Mouse (Mus musculus): ENCODE data around the gene Tnp2.
A peak's percentile ranks its signal among the peaks of the same experiment; 100 is the strongest.

Tnp2 gene

DNA sequence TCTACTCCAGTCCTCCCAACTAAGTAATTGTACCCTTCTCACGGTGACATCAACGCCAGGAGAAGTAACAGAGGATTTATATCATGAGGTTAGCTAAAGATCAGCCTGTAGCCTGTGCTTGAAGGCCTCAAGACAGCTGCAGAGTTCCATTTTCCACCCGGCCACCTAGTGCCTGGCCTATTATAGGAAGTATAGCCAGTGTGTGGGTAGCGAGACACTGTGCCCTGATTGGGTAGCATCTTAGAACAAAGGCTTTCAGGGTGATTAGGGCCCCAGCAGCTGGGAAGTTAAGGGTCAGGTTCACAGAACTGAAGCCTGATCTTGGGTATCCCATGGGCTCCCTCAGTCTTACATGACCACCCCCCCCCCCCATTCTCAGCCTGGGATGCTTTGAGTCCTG lies 406 bp upstream of the Tnp2 start:
- no peak for DNase-seq (ENCODE audit: low spot score in 2 of 2)

DNA sequence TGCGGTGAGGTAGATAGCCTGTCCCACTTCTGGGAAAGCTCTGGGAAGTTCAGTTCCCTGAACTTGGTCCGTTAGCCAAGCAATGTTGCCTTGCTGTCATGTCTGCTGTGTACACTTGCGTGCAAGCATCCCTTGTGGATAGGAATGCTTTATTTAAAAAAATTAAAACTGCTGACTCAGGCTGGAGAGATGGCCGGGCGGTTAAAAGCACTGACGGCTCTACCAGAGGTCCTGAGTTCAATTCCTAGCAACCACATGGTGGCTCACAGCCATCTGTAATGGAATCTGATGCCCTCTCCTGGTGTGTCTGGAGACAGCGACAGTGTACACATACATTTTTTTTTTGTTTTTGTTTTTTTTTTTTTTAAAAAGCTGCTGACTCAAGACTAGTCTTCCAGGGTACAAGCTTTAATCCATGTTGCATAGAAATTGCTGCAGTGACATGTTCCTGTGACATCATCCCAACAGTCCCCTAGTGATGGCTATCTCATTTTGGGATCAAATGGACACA lies 857 bp downstream of the Tnp2 start:
- no peak for DNase-seq (ENCODE audit: low spot score in 2 of 2)

DNA sequence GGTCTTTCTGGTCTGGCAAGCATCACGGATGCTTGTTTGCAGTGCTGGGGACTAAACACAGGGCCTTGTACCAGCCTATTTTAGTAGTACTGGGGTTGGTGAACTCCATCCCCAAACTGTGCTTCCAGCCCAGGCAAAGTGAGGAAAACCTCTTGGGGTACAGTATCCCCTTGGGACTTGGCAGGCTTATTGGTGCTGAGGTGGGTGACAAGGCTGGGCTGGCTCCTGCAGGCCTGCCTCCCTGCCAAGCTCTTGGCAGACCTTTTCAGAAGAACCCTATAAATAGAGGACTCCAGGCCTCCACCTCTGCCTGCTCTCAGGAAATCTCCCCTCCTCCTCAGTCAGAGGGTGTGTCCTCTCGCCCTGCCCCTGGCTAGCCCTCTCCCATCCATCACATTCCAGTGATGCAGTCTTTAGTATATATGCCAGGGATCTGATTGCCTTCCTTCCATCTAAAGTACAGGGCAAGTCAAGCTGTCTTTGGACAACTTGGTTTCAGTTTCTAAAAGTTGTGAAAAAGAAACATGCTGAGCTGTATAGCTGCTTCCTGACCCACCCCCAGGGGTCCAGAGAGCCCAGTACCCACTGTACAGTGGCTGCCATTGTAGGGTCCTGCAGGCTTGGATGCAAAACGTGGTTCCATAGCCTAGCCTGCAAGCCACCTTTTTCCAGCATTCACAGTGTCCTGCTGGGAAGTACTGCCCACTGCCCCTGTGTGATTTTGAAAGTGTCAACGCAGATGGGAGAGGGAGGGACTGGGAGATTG lies 1.5 kb downstream of the Tnp2 start:
- DNase-seq (ENCODE audit: low spot score in 2 of 2): no peak

DNA sequence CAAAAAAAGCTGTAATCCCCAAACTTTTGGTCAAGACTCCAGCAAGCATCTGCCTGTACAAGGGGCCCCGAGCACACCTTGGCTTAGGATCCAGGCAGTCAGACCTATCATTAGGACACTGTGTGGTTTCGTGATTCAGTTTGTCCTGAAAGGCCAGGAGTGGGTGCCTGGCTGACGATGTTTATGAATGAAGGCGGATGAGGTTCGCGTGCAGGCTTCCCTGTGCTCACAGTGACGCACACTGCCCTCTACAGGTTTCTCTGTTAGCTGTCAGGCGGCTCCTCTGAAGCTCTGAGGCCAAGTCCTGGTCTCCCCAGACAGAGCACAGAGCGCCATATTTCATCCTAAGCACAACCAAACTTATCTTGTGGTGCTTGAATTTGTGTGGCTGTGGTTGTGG lies 2.2 kb downstream of the Tnp2 start:
- peak; percentile 68 to 84 for DNase-seq (ENCODE audit: low spot score in 2 of 2)

DNA sequence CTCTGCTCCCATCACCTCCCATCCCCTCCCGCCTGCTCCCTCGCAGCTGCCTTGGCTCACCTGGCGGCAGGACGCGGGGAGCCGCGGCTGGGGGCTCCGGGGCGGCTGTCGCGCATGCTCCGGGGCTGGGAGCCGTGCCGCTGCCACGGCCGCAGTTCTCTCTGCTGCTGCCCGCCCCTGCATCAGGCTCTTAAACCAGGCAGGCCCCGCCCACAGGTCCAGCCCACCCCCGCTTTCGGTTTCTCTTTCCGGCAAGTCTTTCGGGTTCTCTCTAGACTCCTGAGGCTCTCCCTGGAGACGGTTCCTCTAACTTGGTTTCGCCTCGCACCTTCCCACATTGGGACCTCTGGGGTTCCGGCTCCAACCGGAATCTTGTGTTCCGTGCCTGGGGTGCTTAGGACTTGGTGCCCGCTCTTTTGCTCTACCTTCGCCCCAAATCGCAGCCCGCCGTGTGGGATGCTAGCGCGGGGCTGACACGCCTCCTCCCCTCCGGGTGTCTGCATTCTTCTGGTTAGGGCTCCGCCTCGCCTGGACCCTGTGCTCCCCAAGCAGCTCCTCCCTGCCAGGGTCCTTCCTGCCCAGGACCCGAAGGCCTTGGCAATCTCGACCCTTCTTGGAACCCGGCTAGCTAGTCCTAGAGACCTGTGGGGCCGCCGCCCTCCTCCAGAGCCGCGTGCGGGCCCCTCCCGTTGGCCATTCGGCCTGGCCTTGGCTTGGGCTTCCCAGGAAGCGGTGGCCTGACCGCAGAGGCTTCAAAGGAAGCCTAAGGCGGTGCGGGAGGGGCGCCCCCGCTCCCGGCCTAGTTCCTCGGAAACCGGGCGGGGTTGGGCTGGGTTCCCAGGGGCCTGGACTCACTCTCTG lies 2.9 kb downstream of the Tnp2 start, which contains the start of gene Socs1:
Socs1 (minus strand) TSS at position 166 of the 861 bp plus-strand sequence.
- peak; percentile 71 to 78 for DNase-seq (ENCODE audit: low spot score in 2 of 2)

DNA sequence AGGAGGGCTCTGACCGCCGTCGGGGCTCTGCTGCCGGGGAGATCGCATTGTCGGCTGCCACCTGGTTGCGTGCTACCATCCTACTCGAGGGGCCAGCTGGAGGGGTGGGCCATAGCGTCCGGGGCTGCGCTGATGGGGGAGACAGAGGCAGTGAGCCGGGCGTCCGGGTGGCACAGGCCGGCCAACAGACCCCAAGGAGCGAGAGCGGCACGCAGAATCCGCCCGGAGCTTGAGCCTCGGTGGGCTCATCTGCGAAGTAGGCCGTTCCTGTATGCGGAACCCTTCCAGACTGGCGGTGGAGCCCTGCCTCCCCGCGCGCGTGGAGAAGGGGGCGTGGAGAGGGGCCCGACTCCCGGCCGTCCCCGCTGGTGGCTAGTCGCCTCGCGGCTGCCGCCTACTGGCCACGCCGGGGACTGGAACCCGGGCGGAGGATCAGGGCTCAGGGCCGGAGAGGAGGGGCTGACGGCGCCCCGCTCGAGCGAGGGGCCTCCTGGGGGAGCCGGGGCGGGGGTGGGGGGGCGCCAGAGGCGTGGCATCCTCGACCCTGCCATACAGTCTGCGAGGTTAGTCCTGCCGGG lies 3.6 kb downstream of the Tnp2 start:
- DNase-seq (ENCODE audit: low spot score in 2 of 2): peak; percentile 76 to 80

DNA sequence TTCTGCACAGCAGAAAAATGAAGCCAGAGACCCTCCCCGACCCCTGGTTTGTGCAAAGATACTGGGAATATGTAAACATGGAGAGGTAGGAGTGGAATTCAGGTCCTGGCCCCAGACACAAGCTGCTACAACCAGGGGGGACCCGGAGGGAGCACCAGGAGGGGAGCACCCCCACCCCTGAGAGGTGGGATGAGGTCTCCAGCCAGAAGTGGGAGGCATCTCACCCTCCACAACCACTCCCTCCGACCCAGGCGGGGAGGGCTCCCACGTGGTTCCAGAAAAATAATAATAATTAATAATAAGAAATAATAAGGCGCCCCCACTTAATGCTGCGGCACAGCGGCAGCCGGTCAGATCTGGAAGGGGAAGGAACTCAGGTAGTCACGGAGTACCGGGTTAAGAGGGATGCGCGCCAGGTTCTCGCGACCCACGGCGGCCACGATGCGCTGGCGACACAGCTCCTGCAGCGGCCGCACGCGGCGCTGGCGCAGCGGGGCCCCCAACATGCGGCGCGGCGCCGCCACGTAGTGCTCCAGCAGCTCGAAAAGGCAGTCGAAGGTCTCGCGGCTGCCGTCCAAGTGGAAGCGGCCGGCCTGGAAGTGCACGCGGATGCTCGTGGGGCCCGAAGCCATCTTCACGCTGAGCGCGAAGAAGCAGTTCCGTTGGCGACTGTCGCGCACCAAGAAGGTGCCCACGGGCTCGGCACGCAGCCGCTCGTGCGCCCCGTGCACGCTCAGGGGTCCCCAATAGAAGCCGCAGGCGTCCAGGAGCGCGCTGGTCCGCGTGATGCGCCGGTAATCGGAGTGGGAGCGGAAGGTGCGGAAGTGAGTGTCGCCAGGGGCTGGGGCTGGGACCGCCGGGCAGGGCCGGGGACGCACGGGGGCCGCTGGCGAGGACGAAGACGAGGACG lies 4.3 kb downstream of the Tnp2 start:
- peak in 1 of 2 experiments; percentile 27 for DNase-seq (ENCODE audit: low spot score in 2 of 2)

DNA sequence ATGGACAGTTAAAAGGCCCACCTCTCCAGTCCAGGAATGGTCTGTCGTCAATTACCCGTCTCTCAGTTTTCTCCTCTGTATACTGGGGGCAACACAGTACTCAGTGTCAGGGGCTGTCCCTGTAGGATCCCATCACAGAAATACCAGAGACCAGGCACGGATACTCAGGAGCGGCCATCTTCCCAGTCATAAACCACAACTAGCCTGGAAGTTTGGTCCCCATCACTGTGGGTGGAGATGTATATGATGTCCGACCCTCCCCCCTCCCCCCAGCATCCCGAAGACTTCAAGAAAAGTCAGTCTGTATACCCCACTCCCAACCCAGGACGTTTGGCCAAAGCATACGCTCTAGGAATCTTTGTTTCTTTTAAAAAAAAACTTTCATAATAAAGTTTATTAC lies 5.0 kb downstream of the Tnp2 start:
- DNase-seq (ENCODE audit: low spot score in 2 of 2): no peak

DNA sequence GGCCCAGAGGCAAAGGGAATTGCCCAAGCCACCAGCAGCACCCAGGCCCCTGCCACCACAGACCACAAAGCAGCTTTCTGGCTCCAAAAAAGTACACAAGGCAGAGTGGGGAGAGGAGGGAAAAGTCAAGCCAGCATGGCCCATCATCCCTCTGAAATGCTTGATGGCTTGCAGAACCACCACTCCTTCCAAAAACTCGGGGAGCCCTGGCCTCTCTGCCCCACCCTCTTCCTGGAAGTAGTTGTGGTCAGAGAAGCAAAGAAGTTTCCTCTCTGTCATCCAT lies 5.4 kb downstream of the Tnp2 start:
- no peak for DNase-seq (ENCODE audit: low spot score in 2 of 2)

DNA sequence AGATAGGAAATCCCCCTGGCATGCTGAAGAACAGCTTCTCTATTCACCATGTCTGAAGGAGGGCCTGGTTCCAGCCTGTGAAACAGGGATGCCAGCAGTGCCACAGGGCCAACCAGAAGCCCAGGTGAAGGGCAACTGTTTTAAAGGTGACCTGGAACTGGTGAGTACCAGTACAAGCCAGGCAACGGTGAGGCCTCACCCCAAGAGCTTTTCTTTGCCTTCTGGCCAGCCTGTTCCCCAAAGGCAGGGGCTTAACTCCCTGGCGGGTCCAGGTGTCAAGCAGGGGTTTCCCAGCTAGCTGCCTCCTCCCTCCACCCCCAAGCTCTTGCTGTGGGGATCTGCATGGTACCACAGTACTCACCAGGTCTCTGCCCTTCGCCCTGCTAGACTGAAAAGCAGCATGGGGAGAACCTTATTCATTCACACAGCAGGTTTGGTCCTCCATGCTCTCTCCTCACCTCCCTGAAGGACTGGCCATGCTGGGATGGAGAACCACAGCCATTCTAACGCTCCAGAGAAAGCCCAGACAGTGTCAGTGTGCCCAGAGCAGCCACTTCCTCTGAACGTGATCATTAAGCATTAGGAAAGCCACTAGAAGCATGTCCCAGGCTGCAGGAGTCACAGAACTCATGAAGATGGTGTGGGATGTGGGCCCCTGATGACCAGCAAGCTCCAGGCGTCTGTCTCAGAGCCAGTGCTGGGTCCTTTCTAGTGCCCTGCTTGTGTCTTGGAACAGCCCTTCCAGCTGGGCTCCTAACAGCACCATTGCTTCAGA lies 5.9 kb downstream of the Tnp2 start:
- DNase-seq (ENCODE audit: low spot score in 2 of 2): no peak

DNA sequence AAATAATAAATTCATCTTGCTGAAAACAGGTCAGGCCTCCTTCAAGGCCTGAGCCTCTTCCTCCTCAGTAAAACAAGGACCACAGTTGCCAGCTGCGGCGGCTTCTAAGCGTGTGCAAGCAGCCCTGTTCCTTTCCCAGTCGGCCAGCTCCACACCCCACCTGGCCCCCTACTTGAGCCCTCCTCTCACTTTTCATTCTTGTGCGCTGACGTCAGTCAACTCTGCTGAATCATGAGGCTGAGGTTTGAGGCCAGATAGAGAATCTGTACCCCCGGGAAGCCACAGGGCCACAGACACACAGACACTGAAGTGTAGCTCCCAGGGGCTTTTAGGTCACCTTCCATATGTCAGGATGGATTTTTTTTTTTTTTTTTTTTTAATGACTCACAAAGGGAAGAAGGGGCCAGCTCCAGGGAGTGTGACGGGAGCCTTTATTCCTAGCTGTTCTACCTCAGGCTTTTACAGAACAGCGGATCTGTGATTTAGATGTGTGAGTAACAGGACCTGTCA lies 6.5 kb downstream of the Tnp2 start:
- no peak for DNase-seq (ENCODE audit: low spot score in 2 of 2)

DNA sequence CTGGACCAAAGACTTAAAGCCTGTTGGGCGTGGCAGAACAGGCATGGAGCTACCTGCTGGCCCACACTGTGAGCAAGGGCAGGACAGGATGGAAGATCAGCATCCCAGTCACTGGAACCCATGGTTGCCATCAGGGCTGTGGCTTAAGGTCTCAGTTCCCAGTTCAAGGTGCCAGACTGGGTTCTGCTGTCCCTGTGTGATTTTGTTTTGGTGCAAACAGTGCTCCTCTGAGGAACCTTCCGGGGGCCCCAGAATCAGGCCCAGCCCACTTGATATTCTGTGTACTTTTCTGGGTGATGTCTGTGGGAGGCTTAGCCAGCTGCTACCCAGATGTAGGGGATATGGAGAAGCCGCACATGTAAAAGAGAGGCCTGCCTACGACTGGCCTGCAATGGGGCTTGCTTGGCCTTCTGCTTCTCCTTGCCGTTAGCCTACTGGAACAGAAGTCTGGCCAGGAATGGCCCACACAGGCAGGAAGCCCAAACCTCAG lies 7.8 kb downstream of the Tnp2 start:
- no peak for DNase-seq (ENCODE audit: low spot score in 2 of 2)

DNA sequence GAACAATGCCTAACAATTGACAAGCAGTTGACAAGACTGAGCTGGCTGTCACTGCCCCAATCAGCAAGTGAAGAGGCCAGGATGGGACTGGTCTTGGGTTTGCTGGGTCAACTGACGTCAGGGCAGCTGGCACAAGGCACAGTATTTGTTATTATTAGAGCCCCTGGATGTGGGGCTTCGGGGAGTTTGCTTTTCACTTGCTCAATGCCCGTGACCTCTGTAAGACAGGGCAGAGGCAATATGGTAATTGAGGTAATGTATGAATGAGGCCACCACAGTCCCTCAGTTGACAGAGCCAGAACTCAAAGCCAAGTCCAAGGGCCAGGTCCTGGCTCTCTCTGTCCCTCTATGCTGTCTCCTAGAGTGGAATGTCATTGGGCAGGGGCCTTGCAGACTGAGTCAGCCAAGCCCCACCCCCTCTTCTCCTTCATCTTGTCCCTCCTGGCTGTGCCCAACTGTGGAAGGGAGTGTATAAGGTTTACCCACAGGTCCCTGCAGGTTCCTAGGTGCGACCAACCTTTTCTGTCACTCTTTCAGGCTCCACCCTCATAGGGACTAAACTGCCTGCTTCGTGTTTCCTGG lies 10.8 kb downstream of the Tnp2 start:
- DNase-seq (ENCODE audit: low spot score in 2 of 2): no peak

DNA sequence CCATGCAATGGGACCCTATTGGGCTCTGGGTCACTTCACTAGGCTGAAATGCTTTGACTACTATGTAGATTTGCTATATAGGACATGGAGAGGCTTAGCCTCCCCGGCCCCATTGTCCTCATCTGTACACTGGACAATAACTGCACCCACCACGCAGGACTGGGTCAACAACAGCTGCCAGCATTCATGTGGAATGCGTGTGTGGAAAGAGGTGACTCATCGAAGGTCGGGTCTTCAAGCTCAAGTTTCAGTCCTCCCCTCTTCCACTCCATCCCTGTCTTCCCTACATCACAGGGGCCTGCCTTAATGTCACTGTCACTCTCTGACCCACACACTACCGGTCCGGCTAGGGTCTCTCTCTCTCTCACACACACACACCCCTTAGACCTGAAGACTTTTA lies 12.1 kb downstream of the Tnp2 start:
- DNase-seq (ENCODE audit: low spot score in 2 of 2): no peak

DNA sequence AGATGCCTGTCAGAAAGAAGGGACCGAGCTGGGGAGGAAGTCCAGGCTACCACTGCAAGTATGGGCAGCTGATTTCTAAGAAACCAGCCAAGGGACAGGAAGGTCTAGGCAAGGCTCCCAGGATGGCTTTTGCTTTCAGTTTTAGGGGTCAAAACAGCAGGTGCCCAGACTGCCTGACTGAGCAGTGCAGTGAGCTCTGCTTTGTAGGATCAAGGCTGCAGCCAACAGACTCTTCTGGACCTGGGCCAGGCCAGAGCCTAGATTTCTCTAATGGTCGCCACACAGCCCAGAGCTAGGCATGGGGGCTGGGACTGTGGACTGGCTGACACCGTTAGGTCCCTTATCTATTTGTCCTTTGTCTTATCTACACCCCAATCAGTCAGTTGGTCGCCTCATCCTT lies 13.7 kb downstream of the Tnp2 start:
- no peak for DNase-seq (ENCODE audit: low spot score in 2 of 2)

DNA sequence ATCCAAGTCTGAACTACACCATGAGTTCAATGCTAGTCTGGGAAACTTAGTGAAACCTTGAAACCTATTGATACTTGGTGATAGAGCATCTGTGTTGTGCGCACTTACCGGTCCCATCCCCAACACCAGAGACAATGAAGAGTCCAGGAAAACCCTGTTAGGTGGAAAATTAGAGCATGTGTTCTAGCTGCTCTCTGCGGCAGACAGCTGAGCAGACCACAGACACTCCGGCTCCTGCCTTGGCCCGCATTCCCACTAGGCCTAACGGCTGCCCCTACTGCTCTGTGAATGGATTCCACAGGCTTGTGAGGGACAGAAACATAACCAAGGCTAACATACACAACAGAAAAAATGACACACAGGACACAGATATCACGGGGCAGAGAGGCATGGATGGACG lies 14.9 kb downstream of the Tnp2 start:
- DNase-seq (ENCODE audit: low spot score in 2 of 2): no peak

DNA sequence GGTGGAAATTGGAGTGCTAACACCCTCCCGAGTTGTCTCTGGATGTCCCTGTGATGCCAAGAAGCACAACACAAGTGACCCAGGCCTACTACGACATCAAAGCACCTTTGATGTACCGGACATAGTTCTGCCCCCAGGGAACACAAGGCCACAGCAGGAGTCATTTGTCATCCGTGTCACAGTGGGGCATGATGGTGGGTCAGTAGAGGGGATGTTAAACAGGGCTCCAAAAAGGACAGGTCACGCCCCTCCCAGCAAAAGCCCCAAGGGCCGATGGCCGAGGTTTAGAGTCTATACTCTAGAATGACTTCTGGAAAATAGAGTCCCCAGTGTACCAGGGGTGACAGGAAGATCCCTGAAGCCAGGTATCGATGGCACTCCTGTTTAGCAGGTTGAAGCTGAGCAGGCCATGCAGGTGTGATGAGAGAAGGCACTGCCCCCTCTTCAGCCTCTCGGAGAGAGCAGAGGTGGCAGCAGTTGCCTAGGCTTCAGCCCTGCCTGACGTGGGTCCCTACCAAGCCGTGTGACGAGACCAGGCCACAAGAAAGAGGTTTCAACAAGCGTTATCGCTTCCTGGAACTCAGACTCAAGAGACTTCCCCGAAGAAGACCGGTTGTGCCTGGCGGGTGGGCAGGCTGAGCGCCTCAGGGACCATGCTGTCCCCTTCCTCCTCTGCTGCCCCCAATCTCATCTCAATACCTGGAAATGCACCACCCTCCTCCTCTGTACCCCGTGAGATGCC lies 16.5 kb downstream of the Tnp2 start:
- DNase-seq (ENCODE audit: low spot score in 2 of 2): no peak

DNA sequence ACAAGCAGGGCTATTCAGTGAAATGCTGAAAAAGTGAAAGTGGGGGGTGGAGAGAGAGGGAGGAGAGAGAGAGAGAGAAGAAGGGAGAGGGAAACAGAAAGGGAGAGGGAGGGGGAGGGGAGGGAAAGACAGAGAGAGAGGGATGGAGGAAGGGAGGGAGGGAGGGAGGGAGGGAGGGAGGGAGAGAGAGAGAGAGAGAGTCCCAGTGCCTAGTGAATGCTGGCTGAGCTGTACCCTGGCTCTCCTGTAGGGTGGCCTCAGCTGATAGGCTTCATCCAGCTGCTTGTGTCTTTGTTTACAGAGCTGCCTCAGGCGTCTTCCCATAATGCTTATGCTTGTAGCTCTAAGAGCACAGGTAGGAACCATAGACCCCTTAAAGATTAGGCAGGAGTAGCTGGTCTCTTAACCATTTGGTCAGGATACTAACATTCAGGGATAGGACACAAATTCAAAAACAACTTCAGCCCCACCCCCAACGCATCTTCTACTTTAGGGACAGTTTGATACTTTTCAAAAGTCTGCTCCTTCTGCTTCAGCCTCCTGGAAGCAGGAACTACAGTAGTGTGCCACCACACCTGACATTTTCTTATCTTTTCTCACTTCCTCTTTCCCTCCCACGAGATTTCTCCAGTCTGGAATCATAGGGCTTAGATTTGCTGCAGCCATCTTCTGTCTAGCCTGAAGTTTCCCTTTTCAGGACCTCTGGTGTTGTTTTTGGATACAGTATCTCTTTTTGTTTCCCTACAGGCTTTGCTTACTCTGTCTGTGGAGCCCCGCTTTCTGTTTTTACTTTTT lies 17.7 kb downstream of the Tnp2 start:
- DNase-seq (ENCODE audit: low spot score in 2 of 2): no peak

DNA sequence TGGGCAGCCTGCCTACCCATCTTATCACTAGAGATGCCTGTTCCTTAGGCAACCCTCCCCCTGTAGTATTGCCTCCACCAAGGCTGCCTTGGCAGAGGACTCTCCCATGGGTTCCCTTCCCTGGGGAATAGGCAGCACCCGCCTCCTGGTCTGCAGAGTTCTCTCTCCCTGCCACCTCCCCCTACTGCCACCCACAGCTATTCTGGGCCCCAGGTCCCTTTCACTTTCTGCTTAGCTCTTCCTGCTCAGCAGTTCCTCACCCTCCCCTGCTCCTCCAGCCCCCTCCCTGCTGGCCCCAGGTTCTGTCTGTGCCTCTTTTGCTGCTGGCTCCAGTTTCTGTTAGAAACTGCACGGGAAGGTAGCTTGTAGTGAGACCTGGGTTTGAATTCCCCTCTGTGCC lies 18.8 kb downstream of the Tnp2 start:
- peak; percentile 25 to 39 for DNase-seq (ENCODE audit: low spot score in 2 of 2)

All from frontal cortex, postnatal 36 days (tissue).